Comparison of ENCODE assay signal across 26 mouse cellular contexts in the genomic region with DNA sequence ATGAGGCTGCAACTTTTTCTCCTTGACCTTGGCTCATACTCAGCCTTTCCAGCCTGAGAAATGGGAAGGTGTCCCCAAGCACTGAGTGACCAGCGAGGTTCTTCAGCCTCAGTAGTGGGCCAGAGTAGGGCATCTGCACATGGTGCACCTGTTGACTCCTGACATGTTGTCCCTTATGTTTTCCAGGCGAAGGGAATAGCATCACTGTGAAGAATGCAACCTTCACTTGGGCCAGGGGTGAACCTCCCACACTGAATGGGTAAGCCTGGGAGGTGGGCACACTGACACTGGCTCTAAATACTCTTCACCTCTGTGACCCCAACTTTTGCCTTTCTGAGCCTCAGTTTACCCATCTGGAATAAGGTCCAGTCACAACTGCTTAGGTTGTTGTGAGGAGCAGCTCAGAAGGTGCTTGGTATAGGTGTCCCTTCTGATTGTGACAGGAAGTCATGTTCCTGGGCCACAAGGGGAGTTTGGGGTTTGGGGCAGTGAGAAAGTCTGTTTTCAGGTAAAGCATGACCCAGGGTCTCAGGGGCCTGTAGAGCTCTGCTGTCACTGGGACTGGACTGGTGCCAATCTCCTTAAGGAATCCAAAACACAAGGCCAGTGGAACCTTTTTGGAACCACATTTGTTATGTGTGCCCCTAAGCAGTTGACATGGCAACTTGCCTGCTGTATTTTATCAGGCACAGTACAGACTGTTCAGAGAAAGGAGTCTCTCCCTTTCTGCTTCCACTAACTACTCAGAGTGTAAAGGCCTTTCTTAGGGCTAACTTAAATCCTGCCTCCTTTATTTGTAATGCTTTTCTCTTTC.
A peak's percentile ranks its signal among the peaks of the same experiment; 100 is the strongest.
DNase-seq lines count a peak whose midpoint lies in the region; ATAC-seq lines count a peak whose summit lies in the region.
"Had no signal": no experiment of that assay in that cellular context is flagged by ENCODE, and none has a peak within 500 bp of the region (broad histone marks: within the 10 kb centered on the region; RNA-seq: fewer than 3 reads in every experiment).

No protein-coding gene starts in this region.

- DNase-seq in forebrain, embryonic 11.5 days (ENCODE audit: low spot score): peak; percentile 27
- peak; percentile 66 for DNase-seq in heart, embryonic 10.5 days (ENCODE audit: low spot score)
- peak; percentile 47 for DNase-seq in testis, postnatal 10 days (ENCODE audit: low spot score)
- DNase-seq in layer of hippocampus, adult 11-12 months (ENCODE audit: low spot score): no peak
- DNase-seq: adrenal gland, adult 8-10 months; adrenal gland, postnatal 14 days; adrenal gland, postnatal 36 days; cerebellum, adult 11-12 months; cerebellum, adult 9-10 months; cerebellum, postnatal 10 days; cerebellum, postnatal 25 days; embryo, embryonic 11 days had no signal

- no peaks in the 10 kb centered on the region for H3K4me1 ChIP-seq in forebrain, embryonic 11.5 days (replicated peaks; ENCODE audit: control insufficient read depth, insufficient read depth, low read length)
- H3K4me1 ChIP-seq in forebrain, embryonic 16.5 days (replicated peaks; ENCODE audit: control insufficient read depth, insufficient read depth, low read length): no peaks in the 10 kb centered on the region
- H3K4me1 ChIP-seq in heart, embryonic 10.5 days: no peaks in the 10 kb centered on the region
- 0 out of 2 replicates have a peak, but pooled peaks cover 5% of the 10 kb centered on the region for H3K4me1 ChIP-seq in heart, embryonic 12.5 days (replicated peaks)
- H3K4me1 ChIP-seq in midbrain, embryonic 16.5 days (ENCODE audit: control insufficient read depth, insufficient read depth, low read length): no peaks in the 10 kb centered on the region
- H3K4me1 ChIP-seq: embryonic facial prominence, embryonic 15.5 days; forebrain, embryonic 10.5 days; forebrain, embryonic 13.5 days; forebrain, embryonic 15.5 days had no signal

- no peak overlapping the region for H3K9ac ChIP-seq in forebrain, embryonic 11.5 days (ENCODE audit: low read length)
- no peak overlapping the region for H3K9ac ChIP-seq in forebrain, embryonic 16.5 days (replicated peaks; ENCODE audit: low read depth, low read length)
- no peak overlapping the region for H3K9ac ChIP-seq in heart, embryonic 12.5 days
- no peak overlapping the region for H3K9ac ChIP-seq in midbrain, embryonic 16.5 days (ENCODE audit: low read depth, low read length)
- H3K9ac ChIP-seq: embryonic facial prominence, embryonic 13.5 days; embryonic facial prominence, embryonic 15.5 days; forebrain, embryonic 13.5 days; forebrain, embryonic 15.5 days had no signal

- no peak overlapping the region for H3K4me3 ChIP-seq in forebrain, embryonic 11.5 days (ENCODE audit: low read depth, low read length)
- no peak overlapping the region for H3K4me3 ChIP-seq in forebrain, embryonic 16.5 days (replicated peaks; ENCODE audit: low read length)
- H3K4me3 ChIP-seq in heart, embryonic 10.5 days: no peak overlapping the region
- no peak overlapping the region for H3K4me3 ChIP-seq in heart, embryonic 12.5 days
- H3K4me3 ChIP-seq in midbrain, embryonic 16.5 days (ENCODE audit: low read depth, low read length): no peak overlapping the region
- H3K4me3 ChIP-seq: embryonic facial prominence, embryonic 13.5 days; embryonic facial prominence, embryonic 15.5 days; erythroblast, embryonic 14.5 days; forebrain, embryonic 10.5 days; forebrain, embryonic 13.5 days; forebrain, embryonic 15.5 days had no signal

- 89% methylated on average over 2 of the region's 2 CpGs for WGBS in forebrain, embryonic 11.5 days
- WGBS in forebrain, embryonic 16.5 days: 81% methylated on average over 2 of the region's 2 CpGs
- 82% methylated on average over 2 of the region's 2 CpGs for WGBS in heart, embryonic 10.5 days
- 84% methylated on average over 2 of the region's 2 CpGs for WGBS in heart, embryonic 12.5 days
- 95% methylated on average over 2 of the region's 2 CpGs for WGBS in midbrain, embryonic 16.5 days

- H3K4me2 ChIP-seq in forebrain, embryonic 11.5 days (ENCODE audit: low read depth, low read length, severe bottlenecking): no peak overlapping the region
- no peak overlapping the region for H3K4me2 ChIP-seq in forebrain, embryonic 16.5 days (ENCODE audit: low read length)
- H3K4me2 ChIP-seq in heart, embryonic 12.5 days: no peak overlapping the region
- no peak overlapping the region for H3K4me2 ChIP-seq in midbrain, embryonic 16.5 days (ENCODE audit: low read length)
- H3K4me2 ChIP-seq: embryonic facial prominence, embryonic 13.5 days; embryonic facial prominence, embryonic 15.5 days; forebrain, embryonic 13.5 days; forebrain, embryonic 15.5 days had no signal

- H3K36me3 ChIP-seq in forebrain, embryonic 11.5 days (ENCODE audit: control insufficient read depth, insufficient read depth, low read length): no peaks in the 10 kb centered on the region; the same call in 1 of the 2 replicates
- H3K36me3 ChIP-seq in forebrain, embryonic 16.5 days (ENCODE audit: control insufficient read depth, insufficient read depth): no peaks in the 10 kb centered on the region
- H3K36me3 ChIP-seq in heart, embryonic 10.5 days: no peaks in the 10 kb centered on the region
- no peaks in the 10 kb centered on the region for H3K36me3 ChIP-seq in heart, embryonic 12.5 days
- peaks cover 10% of the 10 kb centered on the region; the same call in 1 of the 2 replicates for H3K36me3 ChIP-seq in midbrain, embryonic 16.5 days (ENCODE audit: control insufficient read depth, insufficient read depth, low read length)
- H3K36me3 ChIP-seq: forebrain, embryonic 15.5 days had no signal

- H3K9me3 ChIP-seq in forebrain, embryonic 11.5 days (ENCODE audit: control insufficient read depth, low read length): no peaks in the 10 kb centered on the region
- no peaks in the 10 kb centered on the region for H3K9me3 ChIP-seq in forebrain, embryonic 16.5 days (ENCODE audit: control insufficient read depth, low read length)
- H3K9me3 ChIP-seq in heart, embryonic 10.5 days: no peaks in the 10 kb centered on the region
- no peaks in the 10 kb centered on the region for H3K9me3 ChIP-seq in heart, embryonic 12.5 days (replicated peaks)
- H3K9me3 ChIP-seq in midbrain, embryonic 16.5 days (replicated peaks; ENCODE audit: control insufficient read depth, low read length, poor library complexity, severe bottlenecking): no peaks in the 10 kb centered on the region
- H3K9me3 ChIP-seq: embryonic facial prominence, embryonic 13.5 days; embryonic facial prominence, embryonic 15.5 days; forebrain, embryonic 10.5 days; forebrain, embryonic 13.5 days; forebrain, embryonic 15.5 days; G1E had no signal

- H3K27me3 ChIP-seq in forebrain, embryonic 11.5 days (ENCODE audit: control insufficient read depth, insufficient read depth, low read length): no peaks in the 10 kb centered on the region
- H3K27me3 ChIP-seq in forebrain, embryonic 16.5 days (replicated peaks; ENCODE audit: control insufficient read depth, insufficient read depth, low read length): no peaks in the 10 kb centered on the region
- no peaks in the 10 kb centered on the region for H3K27me3 ChIP-seq in heart, embryonic 10.5 days (ENCODE audit: insufficient read depth, poor library complexity, severe bottlenecking)
- H3K27me3 ChIP-seq in heart, embryonic 12.5 days (replicated peaks): no peaks in the 10 kb centered on the region
- H3K27me3 ChIP-seq in midbrain, embryonic 16.5 days (ENCODE audit: control insufficient read depth, insufficient read depth, low read depth, low read length): no peaks in the 10 kb centered on the region
- H3K27me3 ChIP-seq: CH12.LX; embryonic facial prominence, embryonic 13.5 days; embryonic facial prominence, embryonic 15.5 days; forebrain, embryonic 13.5 days; forebrain, embryonic 15.5 days; Patski had no signal

- H3K27ac ChIP-seq in forebrain, embryonic 11.5 days (ENCODE audit: low read depth, low read length): no peak overlapping the region
- H3K27ac ChIP-seq in forebrain, embryonic 16.5 days (ENCODE audit: low read length): no peak overlapping the region
- H3K27ac ChIP-seq in heart, embryonic 10.5 days: no peak overlapping the region
- no peak overlapping the region for H3K27ac ChIP-seq in heart, embryonic 12.5 days (ENCODE audit: poor library complexity, severe bottlenecking)
- H3K27ac ChIP-seq in midbrain, embryonic 16.5 days (ENCODE audit: low read length): no peak overlapping the region
- H3K27ac ChIP-seq: embryonic facial prominence, embryonic 13.5 days; embryonic facial prominence, embryonic 15.5 days; forebrain, embryonic 10.5 days; forebrain, embryonic 13.5 days; forebrain, embryonic 15.5 days had no signal

- ATAC-seq in forebrain, embryonic 11.5 days (replicated peaks; ENCODE audit: low FRiP score): no peak
- no peak for ATAC-seq in forebrain, embryonic 16.5 days
- ATAC-seq in heart, embryonic 12.5 days (ENCODE audit: insufficient number of reproducible peaks, low FRiP score): no peak
- ATAC-seq in midbrain, embryonic 16.5 days: no peak
- ATAC-seq: activated CD4-positive, CD25-positive, alpha-beta regulatory T cell, adult 4 months; CD4-positive, CD25-positive, alpha-beta regulatory T cell, adult 4 months; forebrain, embryonic 13.5 days; forebrain, embryonic 15.5 days; Patski had no signal
